Mouse (Mus musculus) R1 (cell line): ENCODE data around the gene T2.
A peak's percentile ranks its signal among the peaks of the same experiment; 100 is the strongest.
"Not testable (repeated sequence)": the region's sequence is repeated elsewhere in the genome, so short reads cannot be mapped to it uniquely, and the experiment has no call there.

Source experiments
- DNase-seq: peaks from one replicate; pipeline ENCODE4 v3.0.0-alpha.2; 2018; ENCODE audit warnings: low read depth, low spot score

Gene T2

GRCm38 (mm10) chr17:8367514-8368480, 12.0 kb downstream of the T2 start:
- peak; percentile 46 for DNase-seq

DNA sequence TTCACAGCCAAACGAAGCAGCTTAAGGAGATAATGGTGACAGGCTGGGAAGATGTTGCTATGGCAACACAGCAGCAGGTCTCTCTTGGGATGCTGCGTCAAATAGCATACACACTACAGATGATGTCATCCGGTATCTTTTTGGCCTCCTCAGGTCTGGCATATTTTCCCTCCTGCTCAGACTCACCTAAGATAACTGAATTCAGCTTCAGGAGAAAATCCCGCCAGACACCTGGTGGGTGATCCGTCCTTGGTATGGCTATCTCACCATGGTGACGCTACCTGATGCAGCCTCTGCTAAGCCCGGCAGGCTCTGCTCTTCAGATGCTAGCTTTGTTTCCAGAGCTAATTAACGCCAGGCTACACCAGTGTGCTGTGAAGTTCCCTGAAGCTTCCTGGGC, 12.8 kb downstream of the T2 start:
- DNase-seq = peak; percentile 63

DNA sequence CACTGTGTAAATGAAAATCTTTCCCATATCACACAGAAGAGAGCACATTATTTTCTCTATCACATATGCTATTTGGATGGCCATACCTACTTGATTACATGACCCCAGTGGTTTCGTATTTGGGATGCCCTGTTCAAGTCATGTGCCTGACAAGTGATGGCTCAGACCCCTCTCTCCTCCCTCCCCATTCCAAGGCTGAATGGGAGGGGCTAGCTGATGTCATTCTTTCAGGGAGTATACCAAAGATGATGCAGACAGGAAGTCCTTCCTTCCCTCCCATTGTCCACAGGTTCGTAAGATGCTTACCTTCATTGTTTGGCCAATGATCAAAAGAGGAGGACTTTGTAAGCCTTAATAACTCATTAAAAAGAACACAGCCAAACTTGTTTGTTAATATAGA, 13.4 kb downstream of the T2 start:
- no peak for DNase-seq

DNA sequence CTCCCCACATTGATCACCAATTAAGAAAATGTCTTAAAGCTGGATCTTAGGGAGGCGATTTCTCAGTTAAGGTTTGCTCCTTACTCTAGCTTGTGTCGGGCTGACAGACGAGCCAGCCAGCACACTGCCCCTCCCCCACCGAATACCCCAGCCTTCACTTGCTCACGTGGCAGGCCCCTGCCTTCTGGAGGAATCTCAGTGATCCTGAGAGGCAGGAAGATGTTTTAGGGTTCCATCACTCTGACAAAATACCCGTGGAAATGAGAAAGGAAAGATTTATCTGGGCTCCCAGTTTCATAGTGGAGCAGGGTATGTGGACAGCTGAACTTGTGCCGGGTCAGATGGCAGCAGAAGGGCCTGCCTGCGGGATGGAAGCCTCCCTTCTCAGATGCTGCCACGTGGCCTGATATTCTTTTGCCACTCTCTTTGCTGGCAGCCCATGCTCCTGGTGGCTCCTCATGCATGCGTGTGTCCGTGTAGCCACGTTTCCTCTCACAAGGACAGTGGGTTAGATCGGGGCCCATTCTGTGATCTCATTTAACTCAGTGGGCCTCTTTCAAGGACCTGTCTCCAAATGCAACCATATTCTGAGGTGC, 14.9 kb downstream of the T2 start:
- DNase-seq = no peak

DNA sequence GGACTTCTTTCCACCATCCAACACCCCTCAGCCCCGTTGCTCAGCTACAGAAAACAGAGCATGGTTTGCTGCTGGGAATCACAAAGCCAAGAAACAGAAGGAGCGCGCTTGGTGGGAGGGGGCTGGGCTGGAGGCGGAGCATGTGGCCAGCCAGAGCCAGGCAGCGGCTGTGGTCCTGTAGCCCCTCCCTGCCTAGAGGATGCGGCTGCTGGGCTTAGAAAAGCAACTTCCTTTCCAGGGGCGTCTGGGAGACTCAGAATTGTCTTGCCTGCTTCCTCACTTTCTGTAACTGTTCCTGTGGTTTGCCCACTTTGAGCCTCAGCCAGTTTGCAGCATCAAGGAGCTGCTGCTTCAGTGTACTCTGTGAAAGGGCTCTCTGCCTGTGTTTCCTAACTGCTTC, 16.0 kb downstream of the T2 start:
- DNase-seq = peak; percentile 95

DNA sequence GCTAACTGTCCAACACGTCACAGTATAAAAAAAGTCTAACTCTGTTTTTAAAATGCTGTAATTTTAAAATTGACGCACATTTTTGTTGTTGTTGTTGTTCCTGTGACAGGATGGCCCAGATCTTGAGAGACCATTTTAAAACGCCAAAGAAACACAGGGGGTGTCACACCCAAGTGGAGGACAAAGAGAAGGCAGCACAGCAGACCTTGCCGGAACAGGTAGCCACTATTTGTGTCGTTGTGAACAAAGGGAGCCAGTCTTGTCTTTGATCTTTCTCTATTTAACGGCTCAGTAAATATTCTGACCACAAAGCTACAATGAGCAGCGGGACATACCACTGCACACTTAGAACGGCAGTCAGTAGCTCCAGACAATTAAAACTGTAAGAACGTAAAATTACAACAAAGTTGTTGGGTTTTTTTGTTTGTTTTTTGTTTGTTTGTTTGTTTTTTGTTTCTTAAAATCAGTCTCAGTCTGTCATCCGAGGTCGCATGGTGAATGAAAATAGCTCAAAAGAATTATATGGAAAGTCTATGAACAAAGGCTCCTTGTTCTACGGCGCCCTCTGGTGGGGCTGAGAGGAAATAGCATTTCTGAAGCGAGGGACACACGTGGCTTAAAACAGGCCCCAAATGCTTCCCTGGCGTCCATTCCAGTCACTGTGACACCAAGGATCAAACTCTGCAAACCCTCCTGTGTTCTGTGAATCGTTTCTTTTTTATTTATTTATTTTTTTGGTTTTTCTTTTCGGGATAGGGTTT, 16.7 kb downstream of the T2 start:
- peak; percentile 81 for DNase-seq

DNA sequence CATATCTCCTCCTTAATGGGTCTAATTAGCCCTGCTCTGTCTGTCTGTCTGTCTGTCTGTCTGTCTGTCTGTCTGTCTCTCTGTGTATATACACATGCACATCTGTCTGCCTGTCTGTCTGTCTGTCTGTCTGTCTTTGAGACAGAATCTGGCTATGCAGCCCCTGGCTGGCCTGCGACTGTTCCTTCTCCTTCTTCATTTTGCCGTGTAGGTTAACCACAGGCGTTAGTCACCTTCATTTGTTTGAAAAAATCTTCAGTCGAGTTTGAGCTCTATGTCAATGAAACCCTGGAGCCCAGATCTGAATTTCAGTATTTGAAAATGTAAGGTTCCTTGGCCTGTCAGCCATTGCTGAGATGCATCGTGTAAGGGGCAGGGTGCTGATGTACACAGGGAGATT, 21.5 kb downstream of the T2 start:
- no peak for DNase-seq

- no peak for DNase-seq
Observed at GRCm38 (mm10) chr17:8385441-8385840, 29.6 kb downstream of the T2 start.

DNA sequence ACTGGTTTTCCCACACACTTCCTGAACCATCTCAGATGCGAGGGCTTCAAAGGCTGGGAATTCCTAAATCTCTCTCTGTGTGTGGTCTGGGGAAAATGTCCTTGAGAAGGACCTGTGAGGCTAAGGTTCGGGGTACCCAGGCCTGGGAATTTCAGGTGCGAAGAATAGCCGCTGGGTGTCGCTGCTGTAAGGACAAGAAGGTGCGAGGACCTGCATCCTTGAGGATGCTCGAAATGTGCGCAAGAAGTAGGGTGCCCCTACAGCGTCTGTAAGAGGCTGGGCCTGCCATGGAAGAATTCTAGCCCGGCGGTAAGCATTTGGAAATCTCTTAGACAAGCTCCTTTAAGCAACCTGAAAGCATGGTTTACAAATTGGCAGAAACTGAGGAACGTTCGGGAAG, 32.7 kb downstream of the T2 start:
- DNase-seq = peak; percentile 82

GRCm38 (mm10) chr17:8388990-8389789, 33.4 kb downstream of the T2 start:
- peak; percentile 48 for DNase-seq

GRCm38 (mm10) chr17:8389790-8390095, 34.0 kb downstream of the T2 start:
- DNase-seq = no peak

DNA sequence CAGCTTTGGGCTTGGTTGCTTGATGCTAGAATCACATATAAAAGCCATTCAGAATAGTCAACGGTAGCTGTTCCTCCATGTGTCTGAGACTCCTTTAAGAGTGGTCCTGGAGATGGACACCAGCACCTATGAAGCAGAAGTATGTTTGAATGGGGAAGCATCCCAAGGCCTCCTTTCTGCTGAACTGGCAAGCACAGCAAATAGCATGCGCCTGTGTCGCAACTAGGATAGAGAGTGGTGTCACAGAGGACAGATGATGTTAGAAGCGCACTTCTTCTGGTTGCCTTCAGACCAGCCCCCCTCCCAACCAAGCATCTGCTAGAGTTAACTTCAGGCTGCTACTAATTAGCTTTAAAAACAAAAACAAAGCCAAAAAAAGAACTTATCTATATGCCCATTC, 34.7 kb downstream of the T2 start:
- no peak for DNase-seq

- DNase-seq = no peak
Observed at GRCm38 (mm10) chr17:8396371-8396770, 40.6 kb downstream of the T2 start.

GRCm38 (mm10) chr17:8397946-8398345, 42.2 kb downstream of the T2 start:
- DNase-seq = no peak

- DNase-seq = peak; percentile 73
Observed at GRCm38 (mm10) chr17:8403932-8404331, 48.1 kb downstream of the T2 start.

GRCm38 (mm10) chr17:8406285-8406684, 50.5 kb downstream of the T2 start:
- DNase-seq = no peak

- DNase-seq = not testable (repeated sequence)
Observed at GRCm38 (mm10) chr17:8408002-8408401, 52.2 kb downstream of the T2 start.

DNA sequence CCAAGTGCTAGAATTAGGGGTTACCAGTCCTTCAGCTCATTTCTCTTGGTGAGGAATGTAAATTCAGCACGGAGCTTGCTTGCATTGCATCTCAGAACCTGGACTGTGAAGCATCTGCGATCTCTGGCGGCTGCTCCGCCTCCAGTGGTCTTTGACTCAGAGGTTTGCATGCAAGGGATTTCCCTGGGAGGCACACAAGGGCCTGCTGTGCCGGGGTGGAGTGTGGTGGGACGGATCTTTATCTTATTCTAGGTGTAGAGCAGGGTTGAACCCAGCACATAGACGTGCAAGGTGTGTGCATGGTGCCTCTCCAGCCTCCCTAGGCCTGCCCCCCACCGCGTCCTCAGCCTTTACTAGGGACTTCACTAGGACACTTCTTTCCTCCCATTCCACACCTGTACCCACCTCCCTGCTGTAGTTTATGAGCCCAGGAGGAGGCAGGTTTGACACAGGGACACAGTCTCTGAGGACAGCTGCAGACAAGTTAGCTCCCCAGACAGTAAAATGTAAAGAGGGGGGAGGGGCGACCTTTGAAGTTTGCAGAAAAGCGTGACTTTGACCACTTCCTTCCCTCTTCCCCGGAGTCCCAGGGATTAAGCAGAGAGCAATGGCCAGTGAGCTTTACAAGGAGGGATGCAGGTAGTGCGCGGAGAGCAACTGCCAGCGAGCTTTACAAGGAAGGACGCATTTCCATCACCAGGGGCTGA, 53.0 kb downstream of the T2 start:
- DNase-seq = peak; percentile 75

DNA sequence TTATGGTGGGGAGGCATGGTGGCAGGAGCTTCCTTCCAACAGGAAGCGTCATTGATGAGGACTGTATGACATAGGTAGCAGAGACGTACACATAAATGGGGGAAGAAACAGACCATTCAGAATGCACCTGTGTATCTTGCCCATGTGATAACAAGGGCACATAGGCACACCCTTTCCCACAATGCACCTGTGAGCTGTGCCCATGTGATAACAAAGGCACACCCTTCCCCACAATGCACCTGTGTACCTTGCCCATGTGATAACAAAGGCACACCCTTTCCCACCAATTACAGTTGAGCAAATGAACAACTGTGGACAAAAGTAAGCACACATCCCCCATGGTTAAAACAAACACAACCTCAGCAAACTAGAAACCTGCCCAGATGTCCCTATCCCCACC, 54.5 kb downstream of the T2 start:
- DNase-seq = no peak

DNA sequence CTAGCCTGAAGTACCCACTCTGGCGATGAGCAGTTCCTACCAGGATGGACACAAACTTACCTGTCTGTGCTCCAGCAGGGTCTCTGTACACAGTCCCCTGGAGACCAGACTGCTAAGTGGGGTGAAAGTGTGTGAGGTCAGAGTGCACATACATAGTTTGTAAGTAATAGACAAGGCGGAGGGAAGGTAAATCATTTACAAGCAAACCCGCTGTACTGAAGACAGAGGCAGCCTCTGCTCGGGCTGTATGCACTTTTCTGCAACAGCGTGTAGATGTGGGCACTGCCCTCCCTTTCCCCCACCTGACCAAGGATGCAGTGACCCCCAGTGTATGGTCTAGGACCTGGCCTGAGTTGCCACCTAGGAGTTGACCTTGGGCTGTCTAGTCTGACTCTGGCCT, 57.9 kb downstream of the T2 start:
- DNase-seq = no peak

GRCm38 (mm10) chr17:8415533-8415932, 59.7 kb downstream of the T2 start:
- no peak for DNase-seq
